Mouse (Mus musculus): ENCODE measurements around the gene Efcc1. TPM values are rescaled to one million over a fixed set of nuclear protein-coding genes. Genes with fewer than 3 reads are reported as not detected.

Efcc1 gene
- total RNA-seq (2014; fragmentation: Nextera tagmentation) (2.3 TPM in 1 of 2 replicates, not detected in the other), total RNA-seq (2017) (0.11 and 0.58 TPM in 2 replicates), polyA plus RNA-seq (2012) (not detected in 2 replicates)

DNA sequence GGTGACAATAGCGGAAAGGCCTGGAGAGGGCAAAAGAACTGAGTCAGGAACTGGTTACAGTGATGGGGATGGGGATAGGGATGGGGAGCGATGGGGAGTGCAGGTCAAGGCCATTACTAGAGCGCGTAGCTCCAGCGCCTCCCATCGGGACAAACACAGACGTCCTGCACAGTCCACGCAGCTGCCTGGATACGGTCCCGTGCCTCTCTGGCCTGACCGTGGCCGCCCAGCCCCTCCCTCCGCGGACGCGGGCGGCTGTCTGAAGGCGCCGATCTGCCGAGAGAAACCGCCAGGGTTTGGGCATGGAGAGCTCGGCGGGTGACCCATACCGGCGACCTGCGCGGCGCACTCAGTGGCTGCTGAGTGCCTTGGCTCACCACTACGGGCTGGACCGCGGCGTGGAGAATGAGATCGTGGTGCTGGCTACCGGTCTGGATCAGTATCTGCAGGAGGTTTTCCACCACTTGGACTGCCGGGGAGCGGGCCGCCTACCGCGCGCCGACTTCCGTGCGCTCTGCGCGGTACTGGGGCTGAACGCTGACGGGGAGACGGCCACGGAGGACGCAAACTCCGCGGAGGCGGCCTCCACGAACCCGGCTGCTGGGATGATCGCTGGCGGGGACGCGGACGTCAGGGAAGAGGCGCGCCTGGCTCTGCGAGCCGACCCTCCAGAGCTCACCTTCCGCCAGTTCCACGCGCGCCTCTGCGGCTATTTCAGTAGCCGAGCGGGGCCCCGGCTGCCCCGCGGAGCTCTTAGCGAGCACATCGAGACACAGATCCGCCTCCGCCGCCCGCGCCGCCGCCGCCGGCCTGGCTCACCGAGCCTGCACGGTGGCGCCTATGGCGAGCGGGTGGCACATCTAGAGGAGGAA is at the start of gene Efcc1:
TSS of gene Efcc1 (plus strand) at position 279 of the 872 bp plus-strand sequence.
- DNase-seq (ENCODE audit: low spot score) (no peak), ATAC-seq (ENCODE audit: extremely low read depth, insufficient number of reproducible peaks, low FRiP score, poor library complexity, severe bottlenecking) (no peak)
- Histone ChIP-seq H3K9me3 (replicated peaks) (peaks cover 21% of the 10 kb centered on the region), H3K4me3 (ENCODE audit: low read depth, low read length) (peak within 1 kb of the TSS; percentile 35; the same call in 1 of the 2 replicates), H3K27me3 (ENCODE audit: insufficient read depth, low read length) (peaks cover 78% of the 10 kb centered on the region), H3K4me1 (ENCODE audit: insufficient read depth, low read depth, low read length) (no peaks in the 10 kb centered on the region; the same call in 1 of the 2 replicates), H3K36me3 (replicated peaks) (no peaks in the 10 kb centered on the region)
- TF ChIP-seq GATA2 (IDR thresholded peaks at IDR 0.05; ENCODE audit: borderline replicate concordance, low read depth, low read length) = no peak
- TF ChIP-seq POLR2AphosphoS5 (IDR thresholded peaks at IDR 0.05; ENCODE audit: insufficient replicate concordance, low read depth, low read length) = no peak
- no peak for TF ChIP-seq TAL1 (conservative IDR thresholded peaks at IDR 0.05; ENCODE audit: low read depth, low read length)
- no peak for TF ChIP-seq CTCF (IDR thresholded peaks at IDR 0.05; ENCODE audit: low read depth, low read length)
- no peak for TF ChIP-seq GATA1 (IDR thresholded peaks at IDR 0.05; ENCODE audit: borderline replicate concordance, low read length)

- H3K9me3 ChIP-seq (replicated peaks) = peaks cover 2% of the 10 kb centered on the region; the same call in 1 of the 2 replicates
- ATAC-seq (ENCODE audit: extremely low read depth, insufficient number of reproducible peaks, low FRiP score, poor library complexity, severe bottlenecking) (no peak), DNase-seq (ENCODE audit: low spot score) (no peak)
- H3K4me1 ChIP-seq (ENCODE audit: insufficient read depth, low read depth, low read length) = no peaks in the 10 kb centered on the region
- H3K4me3 ChIP-seq (ENCODE audit: low read depth, low read length) = no peak overlapping the region
- H3K36me3 ChIP-seq (replicated peaks) = no peaks in the 10 kb centered on the region
- peaks cover 63% of the 10 kb centered on the region for H3K27me3 ChIP-seq (ENCODE audit: insufficient read depth, low read length)
- TF ChIP-seq GATA2 (IDR thresholded peaks at IDR 0.05; ENCODE audit: borderline replicate concordance, low read depth, low read length) (no peak), GATA1 (IDR thresholded peaks at IDR 0.05; ENCODE audit: borderline replicate concordance, low read length) (no peak), POLR2AphosphoS5 (IDR thresholded peaks at IDR 0.05; ENCODE audit: insufficient replicate concordance, low read depth, low read length) (no peak), TAL1 (conservative IDR thresholded peaks at IDR 0.05; ENCODE audit: low read depth, low read length) (no peak), CTCF (IDR thresholded peaks at IDR 0.05; ENCODE audit: low read depth, low read length) (no peak)
These were observed 34.7 kb upstream of the Efcc1 start for GRCm38 (mm10) chr6:87695947-87696346.

DNA sequence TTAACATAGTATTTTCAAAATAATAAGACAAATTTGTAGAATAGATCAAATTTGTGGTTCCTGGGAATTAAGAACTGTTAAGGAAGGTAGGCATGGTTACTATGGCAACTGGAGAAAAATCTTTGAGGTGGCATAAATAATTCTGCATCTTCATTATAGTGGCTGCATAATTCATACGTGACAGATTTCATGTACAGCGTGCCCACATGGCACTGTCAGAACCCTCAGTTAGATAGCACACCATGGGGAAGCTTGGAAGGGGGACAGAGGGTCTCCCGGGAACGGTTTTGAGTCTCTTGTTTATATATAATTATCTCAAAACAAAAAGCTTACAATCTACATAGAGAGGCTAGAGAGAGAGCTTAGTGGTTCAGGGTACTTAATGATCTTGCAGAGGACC is 34.1 kb upstream of the Efcc1 start:
- peaks cover 58% of the 10 kb centered on the region for H3K27me3 ChIP-seq (ENCODE audit: insufficient read depth, low read length)
- H3K4me3 ChIP-seq (ENCODE audit: low read depth, low read length) = no peak overlapping the region
- no peak for ATAC-seq (ENCODE audit: extremely low read depth, insufficient number of reproducible peaks, low FRiP score, poor library complexity, severe bottlenecking)
- peaks cover 2% of the 10 kb centered on the region; the same call in 1 of the 2 replicates for H3K9me3 ChIP-seq (replicated peaks)
- no peaks in the 10 kb centered on the region for H3K36me3 ChIP-seq (replicated peaks)
- TF ChIP-seq POLR2AphosphoS5 (IDR thresholded peaks at IDR 0.05; ENCODE audit: insufficient replicate concordance, low read depth, low read length) (no peak), CTCF (IDR thresholded peaks at IDR 0.05; ENCODE audit: low read depth, low read length) (no peak), GATA2 (IDR thresholded peaks at IDR 0.05; ENCODE audit: borderline replicate concordance, low read depth, low read length) (no peak), TAL1 (conservative IDR thresholded peaks at IDR 0.05; ENCODE audit: low read depth, low read length) (no peak), GATA1 (IDR thresholded peaks at IDR 0.05; ENCODE audit: borderline replicate concordance, low read length) (no peak)
- DNase-seq (ENCODE audit: low spot score) = no peak
- no peaks in the 10 kb centered on the region for H3K4me1 ChIP-seq (ENCODE audit: insufficient read depth, low read depth, low read length)

DNA sequence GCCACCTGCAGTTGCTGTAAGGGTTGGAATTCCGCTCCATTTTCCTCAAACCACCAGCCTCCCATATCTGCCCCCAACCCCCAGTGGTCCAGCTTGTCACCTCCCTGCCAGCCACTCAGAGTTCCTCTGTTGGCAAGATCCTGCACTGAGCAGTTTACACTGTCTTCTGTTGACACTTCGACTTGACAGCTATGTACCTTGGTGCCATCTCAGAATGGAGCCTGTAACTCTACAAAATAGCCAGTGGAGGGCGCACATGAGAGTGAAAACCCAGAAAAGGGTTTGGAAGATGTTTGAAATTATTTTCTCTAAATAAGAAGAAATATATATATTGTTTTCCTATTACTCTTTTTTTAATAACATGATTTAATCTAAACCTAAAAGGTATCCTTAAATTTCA is 24.4 kb upstream of the Efcc1 start:
- Histone ChIP-seq H3K36me3 (replicated peaks) (no peaks in the 10 kb centered on the region), H3K4me3 (ENCODE audit: low read depth, low read length) (no peak overlapping the region), H3K27me3 (ENCODE audit: insufficient read depth, low read length) (peaks cover 60% of the 10 kb centered on the region), H3K9me3 (replicated peaks) (no peaks in the 10 kb centered on the region), H3K4me1 (ENCODE audit: insufficient read depth, low read depth, low read length) (peaks cover 6% of the 10 kb centered on the region)
- DNase-seq (ENCODE audit: low spot score) (peak; percentile 23), ATAC-seq (ENCODE audit: extremely low read depth, insufficient number of reproducible peaks, low FRiP score, poor library complexity, severe bottlenecking) (no peak)
- TF ChIP-seq TAL1 (conservative IDR thresholded peaks at IDR 0.05; ENCODE audit: low read depth, low read length) = no peak
- no peak for TF ChIP-seq GATA2 (IDR thresholded peaks at IDR 0.05; ENCODE audit: borderline replicate concordance, low read depth, low read length)
- TF ChIP-seq CTCF (IDR thresholded peaks at IDR 0.05; ENCODE audit: low read depth, low read length) = peak; percentile 22; the same call in 1 of the 2 replicates

DNA sequence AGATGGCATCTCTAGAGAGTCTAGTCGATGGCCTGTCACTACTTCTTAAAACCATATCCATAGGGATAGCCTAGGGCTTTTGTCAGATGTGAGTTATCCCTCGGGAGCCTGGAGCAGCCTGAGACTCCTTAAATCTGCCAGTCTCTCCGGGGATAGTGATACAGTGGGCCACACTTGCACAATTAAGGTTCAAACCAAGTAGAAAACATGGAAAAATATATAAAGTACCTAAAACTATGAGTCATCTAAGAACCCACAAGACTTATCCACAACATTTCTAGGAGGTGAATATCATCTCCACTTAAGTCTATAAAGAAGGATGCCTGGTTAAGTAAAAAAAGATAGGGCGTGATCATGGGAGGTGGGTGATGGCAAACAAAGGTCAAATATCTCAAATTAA is 18.4 kb upstream of the Efcc1 start:
- no peak for TF ChIP-seq CTCF (IDR thresholded peaks at IDR 0.05; ENCODE audit: low read depth, low read length)
- peaks cover 3% of the 10 kb centered on the region; the same call in 1 of the 2 replicates for H3K4me1 ChIP-seq (ENCODE audit: insufficient read depth, low read depth, low read length)
- no peak overlapping the region for H3K4me3 ChIP-seq (ENCODE audit: low read depth, low read length)
- no peaks in the 10 kb centered on the region for H3K9me3 ChIP-seq (replicated peaks)
- DNase-seq (ENCODE audit: low spot score) = no peak
- no peak for ATAC-seq (ENCODE audit: extremely low read depth, insufficient number of reproducible peaks, low FRiP score, poor library complexity, severe bottlenecking)
- peaks cover 82% of the 10 kb centered on the region for H3K27me3 ChIP-seq (ENCODE audit: insufficient read depth, low read length)
- no peaks in the 10 kb centered on the region for H3K36me3 ChIP-seq (replicated peaks)

DNA sequence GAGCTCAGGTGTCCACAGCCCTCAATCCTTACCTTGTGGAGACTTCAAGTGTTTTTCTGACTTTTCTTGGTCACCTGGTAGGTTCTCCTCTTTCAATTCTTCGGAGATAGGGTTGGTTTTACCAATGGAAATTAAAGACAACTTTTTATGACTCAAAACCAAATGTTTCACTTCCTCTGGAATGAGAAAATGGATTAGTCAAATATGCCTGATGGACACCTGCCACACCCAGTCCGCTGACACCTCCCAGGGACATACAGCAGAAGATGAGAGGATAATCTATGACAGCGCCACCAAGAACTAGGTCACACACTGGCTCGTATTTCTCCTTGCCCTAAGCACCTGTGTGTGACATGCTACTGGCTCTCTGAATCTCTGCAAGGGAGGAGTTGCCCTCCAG is 16.6 kb upstream of the Efcc1 start:
- Histone ChIP-seq H3K27me3 (ENCODE audit: insufficient read depth, low read length) (peaks cover 83% of the 10 kb centered on the region), H3K4me1 (ENCODE audit: insufficient read depth, low read depth, low read length) (peaks cover 3% of the 10 kb centered on the region; the same call in 1 of the 2 replicates), H3K36me3 (replicated peaks) (no peaks in the 10 kb centered on the region), H3K4me3 (ENCODE audit: low read depth, low read length) (no peak overlapping the region), H3K9me3 (replicated peaks) (no peaks in the 10 kb centered on the region)
- DNase-seq (ENCODE audit: low spot score) (no peak), ATAC-seq (ENCODE audit: extremely low read depth, insufficient number of reproducible peaks, low FRiP score, poor library complexity, severe bottlenecking) (no peak)
- no peak for TF ChIP-seq CTCF (IDR thresholded peaks at IDR 0.05; ENCODE audit: low read depth, low read length)
- TF ChIP-seq POLR2AphosphoS5 (IDR thresholded peaks at IDR 0.05; ENCODE audit: insufficient replicate concordance, low read depth, low read length) = no peak
- no peak for TF ChIP-seq GATA1 (IDR thresholded peaks at IDR 0.05; ENCODE audit: borderline replicate concordance, low read length)
- no peak for TF ChIP-seq GATA2 (IDR thresholded peaks at IDR 0.05; ENCODE audit: borderline replicate concordance, low read depth, low read length)
- no peak for TF ChIP-seq TAL1 (conservative IDR thresholded peaks at IDR 0.05; ENCODE audit: low read depth, low read length)
